Mouse (Mus musculus) cerebellum, postnatal 14 days (tissue): ENCODE results near the gene Higd1b.

Experiments used
- DNase-seq, 2 experiments: peaks; one replicate each; pipeline ENCODE4 v3.0.0; 2021; ENCODE audit warnings: mixed read lengths in 2 of 2

Gene Higd1b

GRCm38 (mm10) chr11:102838616-102839150, 3.0 kb downstream of the Higd1b start:
- DNase-seq, result no peak

DNA sequence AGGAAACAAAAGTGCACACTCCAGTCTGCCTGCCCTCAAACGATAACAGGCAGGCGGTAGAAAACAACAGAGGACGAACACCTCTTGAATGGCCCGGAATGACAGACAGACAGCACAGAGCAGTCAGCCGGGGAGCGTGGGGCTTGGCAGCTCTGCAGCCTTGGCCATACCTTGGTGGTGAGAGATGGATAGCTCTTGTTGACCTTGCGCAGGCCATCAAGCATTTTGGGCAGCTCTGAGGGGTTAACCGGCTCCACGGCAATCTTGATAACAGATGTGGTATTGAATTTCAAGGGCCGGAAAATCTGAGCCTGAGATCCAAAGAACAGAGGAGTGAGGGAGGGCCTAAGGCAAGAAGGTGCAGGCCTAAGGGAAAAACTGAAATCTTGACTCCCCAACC, 10.3 kb downstream of the Higd1b start:
- DNase-seq, result no peak

DNA sequence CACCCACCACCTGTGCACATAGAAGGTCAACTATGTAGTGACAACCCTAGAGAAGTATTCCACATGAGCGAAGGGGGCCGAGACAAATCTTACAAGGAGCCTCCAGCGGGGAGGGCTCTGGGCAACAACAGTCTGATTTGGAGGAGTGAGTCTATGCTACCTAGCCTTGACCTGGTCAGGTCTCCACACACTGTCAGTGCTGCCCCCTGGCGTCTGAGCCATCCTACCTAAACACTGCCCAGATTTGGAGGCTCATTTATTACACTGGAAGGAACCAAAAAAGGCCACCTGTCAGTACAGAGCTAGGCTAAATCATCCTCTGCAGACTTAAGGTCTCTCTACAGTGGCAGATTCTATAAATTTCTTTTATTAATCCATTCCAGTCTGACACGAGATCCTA, 16.2 kb downstream of the Higd1b start:
- DNase-seq, result peak; percentile 79 to 88

DNA sequence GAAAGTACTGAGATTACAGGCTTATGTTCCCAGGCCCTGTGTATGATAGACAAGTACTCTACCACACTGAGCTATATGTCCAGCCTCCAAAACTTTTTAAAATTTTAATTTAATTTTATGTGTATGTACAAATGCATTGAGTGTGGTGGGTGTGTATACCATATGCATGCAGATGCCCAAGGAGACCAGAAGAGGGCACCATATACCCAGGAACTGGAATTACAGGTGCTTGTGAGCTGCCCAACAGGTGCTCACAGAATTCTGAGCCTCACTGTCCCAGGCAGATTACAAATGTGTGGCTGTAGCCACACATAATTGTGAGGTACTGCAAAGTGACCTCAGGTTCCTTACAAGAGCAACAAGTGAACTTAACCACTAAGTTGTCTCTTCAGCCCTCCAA, 18.1 kb downstream of the Higd1b start:
- DNase-seq, result peak; percentile 29 to 32

DNA sequence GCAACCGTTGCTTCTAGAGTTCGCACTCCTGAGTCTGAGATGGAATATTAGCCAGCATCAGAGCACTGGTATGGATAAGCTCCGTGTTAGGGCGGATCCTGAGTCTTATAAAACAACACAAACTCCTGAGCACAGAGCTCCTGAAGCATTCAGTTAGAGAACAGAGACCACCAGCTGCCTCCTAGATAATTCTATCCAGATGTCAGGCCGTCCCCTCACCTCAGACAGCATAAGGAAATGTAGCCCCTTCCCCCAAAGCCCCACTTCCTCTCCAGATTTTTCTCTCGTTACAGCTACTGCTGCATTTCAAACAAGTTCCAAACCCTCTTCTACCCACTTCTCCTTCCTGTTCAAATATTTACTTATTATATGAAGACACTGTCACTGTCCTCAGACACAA, 20.3 kb downstream of the Higd1b start:
- DNase-seq, result no peak

DNA sequence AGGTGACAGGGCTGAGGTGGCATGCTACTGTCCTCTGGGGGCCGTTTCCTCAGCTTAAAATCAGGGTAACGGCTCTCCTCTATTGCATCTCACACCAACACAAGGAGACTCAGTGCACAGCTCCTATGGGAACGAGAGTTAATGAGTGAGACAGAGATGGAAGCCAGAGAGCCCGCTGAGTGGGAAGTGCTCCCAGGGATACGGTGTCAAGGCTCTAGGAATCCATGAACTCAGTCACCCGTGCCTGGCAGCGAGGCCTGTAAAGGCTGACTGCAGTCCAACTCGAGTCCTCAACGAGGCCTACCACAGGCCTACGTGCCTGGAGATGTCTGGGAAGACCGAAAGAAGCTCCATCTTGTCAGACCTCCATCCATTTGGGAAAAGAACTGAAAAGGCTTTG, 23.3 kb downstream of the Higd1b start:
- peak; percentile 57 to 67 for DNase-seq

DNA sequence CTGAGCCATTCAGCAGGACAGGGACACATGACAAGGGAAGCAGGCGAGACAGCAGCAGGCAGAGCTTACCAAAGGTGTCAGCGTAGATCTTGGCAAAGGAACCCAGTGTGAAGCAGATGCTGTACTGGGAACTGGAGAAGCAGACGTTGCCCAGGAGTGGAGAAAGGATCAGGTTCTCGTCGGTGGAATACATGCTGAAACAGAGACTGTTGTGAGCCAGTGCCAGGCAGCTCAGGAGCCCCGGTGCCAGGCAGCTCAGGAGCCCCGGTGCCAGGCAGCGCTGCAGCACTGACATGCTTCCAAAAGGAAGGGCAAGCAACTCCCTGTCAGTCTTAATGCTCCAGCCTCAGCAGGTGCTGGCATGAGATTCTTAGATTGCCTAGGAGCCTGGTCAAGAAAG, 24.3 kb downstream of the Higd1b start:
- peak; percentile 77 to 85 for DNase-seq

- DNase-seq, result peak; percentile 85 to 89
Measured at GRCm38 (mm10) chr11:102864272-102864671, 28.6 kb downstream of the Higd1b start.

- peak; percentile 54 to 63 for DNase-seq
Measured at GRCm38 (mm10) chr11:102874801-102875334, 39.2 kb downstream of the Higd1b start.

GRCm38 (mm10) chr11:102879558-102879957, 43.9 kb downstream of the Higd1b start:
- DNase-seq, result no peak

- DNase-seq, result peak; percentile 94 to 96
Measured at GRCm38 (mm10) chr11:102880585-102881313, 45.1 kb downstream of the Higd1b start, which contains the start of the genes Eftud2 and Ccdc103. Gene Eftud2, minus strand, starts transcription at chr11:102880985. Gene Ccdc103, plus strand, starts transcription at chr11:102881204.

DNA sequence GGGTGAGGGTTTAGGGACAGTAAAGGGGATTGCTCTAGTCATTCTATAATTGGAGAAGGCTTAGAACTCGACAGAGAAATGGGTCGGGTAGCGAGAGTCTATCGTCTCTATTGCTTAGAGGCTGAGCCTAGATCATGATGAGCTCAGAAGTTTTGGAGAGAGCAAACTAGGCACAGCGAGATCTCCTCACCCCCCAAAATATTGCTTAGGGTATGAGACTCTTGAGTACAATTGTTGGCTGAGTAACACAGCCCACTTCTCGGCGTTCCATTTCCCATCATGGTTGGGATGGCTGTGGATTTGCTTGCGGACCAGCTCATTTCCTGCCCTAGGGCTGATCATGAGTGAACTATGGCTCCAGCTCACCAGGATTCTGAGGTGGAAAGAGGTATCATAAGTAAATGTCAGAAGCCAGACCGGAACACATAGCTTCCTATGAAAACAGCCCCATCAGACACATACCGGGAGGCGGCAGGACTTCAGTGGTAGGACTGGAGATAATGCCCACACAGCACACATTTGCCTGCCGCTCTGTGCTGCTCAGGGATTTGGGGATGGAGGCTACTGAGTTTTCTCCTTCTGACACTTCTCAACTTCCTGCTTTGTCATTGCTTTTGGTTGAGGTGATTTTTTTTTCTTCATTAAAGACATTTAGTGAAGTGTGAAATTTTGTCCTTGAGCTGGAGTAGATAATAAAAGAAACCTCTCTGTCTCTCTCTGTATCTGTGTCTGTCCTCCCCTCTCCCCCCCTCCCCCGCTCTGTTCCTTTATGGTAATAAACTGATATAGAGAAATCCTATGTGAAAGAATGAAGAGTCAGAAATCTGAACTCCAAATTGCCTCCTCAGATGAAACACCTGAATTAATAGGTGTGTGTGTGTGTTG, 45.9 kb downstream of the Higd1b start:
- no peak for DNase-seq

DNA sequence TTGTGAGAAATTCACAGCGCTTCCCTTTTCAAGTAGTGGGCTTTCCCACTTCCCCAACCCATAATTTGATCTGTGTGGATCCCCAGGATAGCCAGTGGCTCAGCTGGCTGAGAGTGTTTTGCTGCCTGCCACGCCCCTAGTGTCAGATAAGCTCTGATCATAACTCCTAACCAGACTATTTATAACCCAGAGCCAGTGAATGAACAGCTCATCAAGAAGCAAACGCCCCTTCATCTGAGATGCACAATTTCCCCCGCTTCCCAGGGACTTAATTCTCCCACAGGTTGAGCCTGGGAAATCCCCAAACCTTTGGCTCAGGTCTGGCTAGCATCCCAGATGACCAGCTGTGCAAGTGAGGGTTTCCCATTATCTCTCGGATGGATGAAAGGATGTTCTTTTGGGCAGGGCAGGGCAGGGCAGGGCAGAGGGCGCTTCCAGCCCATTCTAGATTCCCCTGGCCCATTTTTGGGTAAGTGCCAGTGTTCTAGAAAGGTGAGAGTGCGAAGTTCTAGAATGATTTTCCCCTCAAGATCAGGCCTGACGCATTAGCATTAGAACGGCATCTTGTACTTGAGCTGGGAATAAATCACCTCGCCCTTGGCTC, 49.1 kb downstream of the Higd1b start, which contains the start of gene Fam187a:
TSS of gene Fam187a (plus strand) at position 554 of the 604 bp plus-strand sequence.
- DNase-seq, result no peak

- DNase-seq, result no peak
Measured at GRCm38 (mm10) chr11:102887433-102887832, 51.8 kb downstream of the Higd1b start.
